Mouse (Mus musculus) heart, embryonic 10.5 days (tissue): ENCODE data around the gene Rpsa. TPM values are rescaled to one million over a fixed set of nuclear protein-coding genes. Genes with fewer than 3 reads are reported as not detected.

ENCODE experiments used
- DNase-seq: peaks from one replicate; pipeline ENCODE4 v3.0.0-alpha.2; 2017; ENCODE audit warnings: low spot score
- H3K27ac ChIP-seq: fragments of 300-500 bp; sonication (generic); 2 replicates; pipeline ENCODE4 v1.5.1; 2016; ENCODE audit warnings: mild to moderate bottlenecking
- H3K27me3 ChIP-seq: fragments of 300-500 bp; sonication (generic); 2 replicates; pipeline ENCODE4 v1.6.1; 2016; ENCODE audit warnings: mild to moderate bottlenecking; ENCODE audit not compliant: poor library complexity, insufficient read depth, severe bottlenecking
- H3K36me3 ChIP-seq: fragments of 300-500 bp; sonication (generic); 2 replicates; pipeline ENCODE4 v1.6.1; 2016; ENCODE audit warnings: mild to moderate bottlenecking, moderate library complexity
- H3K4me1 ChIP-seq: fragments of 300-500 bp; sonication (generic); 2 replicates; pipeline ENCODE4 v1.6.1; 2016; ENCODE audit warnings: mild to moderate bottlenecking
- H3K4me3 ChIP-seq: fragments of 300-500 bp; sonication (generic); 2 replicates; pipeline ENCODE4 v1.5.1; 2016; ENCODE audit warnings: mild to moderate bottlenecking, moderate library complexity
- H3K9me3 ChIP-seq: fragments of 300-500 bp; sonication (generic); 2 replicates; pipeline ENCODE4 v1.6.1; 2016; ENCODE audit warnings: mild to moderate bottlenecking, moderate library complexity
- WGBS: fragments of 180-500 bp; shearing (Covaris S2); methylation state at CpG from one replicate; pipeline ENCODE4 v1.1.7; 2016; 5-methylcytosine and 5-hydroxymethylcytosine counted together
- polyA plus RNA-seq: library from polyadenylated mRNA; unstranded; fragments of >200 nt; fragmentation: Nextera tagmentation; extraction: Ambion mirVana; gene quantifications from 2 replicates; pipeline ENCODE4 v1.2.1, GENCODE M21; 2016

Gene Rpsa
- polyA plus RNA-seq, 1 experiment from 2014 or later: 1,189 TPM

GRCm38 (mm10) chr9:120144474-120144873 is 17.0 kb downstream of the Rpsa start:
- H3K9me3 ChIP-seq: no peaks in the 10 kb centered on the region
- no peaks in the 10 kb centered on the region for H3K27me3 ChIP-seq
- no peaks in the 10 kb centered on the region for H3K36me3 ChIP-seq
- no peak overlapping the region for H3K27ac ChIP-seq
- 83% methylated on average over 13 of the region's 13 CpGs for WGBS
- no peak for DNase-seq
- no peaks in the 10 kb centered on the region for H3K4me1 ChIP-seq
- H3K4me3 ChIP-seq: no peak overlapping the region

GRCm38 (mm10) chr9:120149222-120149828 is 21.8 kb downstream of the Rpsa start, which contains the start of gene Mobp:
Mobp (plus strand) TSS chr9:120149707.
- Histone ChIP-seq H3K27me3 (no peaks in the 10 kb centered on the region; the same call in 1 of the 2 replicates), H3K9me3 (no peaks in the 10 kb centered on the region), H3K4me1 (no peaks in the 10 kb centered on the region), H3K4me3 (no peak within 1 kb of the TSS), H3K27ac (no peak within 1 kb of the TSS), H3K36me3 (no peaks in the 10 kb centered on the region)
- WGBS: 76% methylated on average over 11 of the region's 11 CpGs
- no peak for DNase-seq

GRCm38 (mm10) chr9:120151152-120151551 is 23.7 kb downstream of the Rpsa start:
- 65% methylated on average over 5 of the region's 5 CpGs for WGBS
- no peaks in the 10 kb centered on the region for H3K36me3 ChIP-seq
- H3K4me1 ChIP-seq: no peaks in the 10 kb centered on the region
- DNase-seq: no peak
- no peak overlapping the region for H3K4me3 ChIP-seq
- H3K9me3 ChIP-seq: no peaks in the 10 kb centered on the region
- H3K27ac ChIP-seq: no peak overlapping the region
- H3K27me3 ChIP-seq: no peaks in the 10 kb centered on the region; the same call in none of the 2 replicates

- no peaks in the 10 kb centered on the region for H3K4me1 ChIP-seq
- no peaks in the 10 kb centered on the region for H3K36me3 ChIP-seq
- 81% methylated on average over 12 of the region's 12 CpGs for WGBS
- no peak for DNase-seq
- H3K9me3 ChIP-seq: no peaks in the 10 kb centered on the region
- no peak overlapping the region for H3K27ac ChIP-seq
- H3K4me3 ChIP-seq: no peak overlapping the region
- no peaks in the 10 kb centered on the region; the same call in none of the 2 replicates for H3K27me3 ChIP-seq
These were observed 24.5 kb downstream of the Rpsa start for GRCm38 (mm10) chr9:120151906-120152399.

GRCm38 (mm10) chr9:120158047-120158446 is 30.6 kb downstream of the Rpsa start:
- Histone ChIP-seq H3K4me1 (no peaks in the 10 kb centered on the region), H3K27ac (no peak overlapping the region), H3K4me3 (no peak overlapping the region), H3K27me3 (no peaks in the 10 kb centered on the region; the same call in 1 of the 2 replicates), H3K9me3 (no peaks in the 10 kb centered on the region), H3K36me3 (no peaks in the 10 kb centered on the region)
- WGBS: 38% methylated on average over 4 of the region's 4 CpGs
- DNase-seq: no peak

- 86% methylated on average over 16 of the region's 16 CpGs for WGBS
- DNase-seq: no peak
- Histone ChIP-seq H3K4me1 (no peaks in the 10 kb centered on the region), H3K27me3 (peaks cover 16% of the 10 kb centered on the region; the same call in 1 of the 2 replicates), H3K36me3 (no peaks in the 10 kb centered on the region), H3K9me3 (no peaks in the 10 kb centered on the region), H3K27ac (no peak overlapping the region), H3K4me3 (no peak overlapping the region)
These were observed 36.4 kb downstream of the Rpsa start for GRCm38 (mm10) chr9:120163862-120164261.

- H3K4me3 ChIP-seq: no peak overlapping the region
- WGBS: 53% methylated on average over 11 of the region's 11 CpGs
- no peaks in the 10 kb centered on the region for H3K36me3 ChIP-seq
- H3K27me3 ChIP-seq: peaks cover 17% of the 10 kb centered on the region; the same call in 1 of the 2 replicates
- H3K9me3 ChIP-seq: no peaks in the 10 kb centered on the region
- H3K27ac ChIP-seq: no peak overlapping the region
- DNase-seq: no peak
- no peaks in the 10 kb centered on the region for H3K4me1 ChIP-seq
These were observed 40.3 kb downstream of the Rpsa start for GRCm38 (mm10) chr9:120167826-120168225.

- no peak for DNase-seq
- Histone ChIP-seq H3K9me3 (no peaks in the 10 kb centered on the region), H3K36me3 (no peaks in the 10 kb centered on the region), H3K4me3 (no peak overlapping the region), H3K4me1 (no peaks in the 10 kb centered on the region), H3K27ac (no peak overlapping the region), H3K27me3 (peaks cover 17% of the 10 kb centered on the region; the same call in 1 of the 2 replicates)
- WGBS: 41% methylated on average over 5 of the region's 5 CpGs
These were observed 43.8 kb downstream of the Rpsa start for GRCm38 (mm10) chr9:120171295-120171694.

GRCm38 (mm10) chr9:120174436-120175137 is 47.1 kb downstream of the Rpsa start:
- H3K36me3 ChIP-seq: no peaks in the 10 kb centered on the region
- WGBS: 85% methylated on average over 18 of the region's 18 CpGs
- H3K4me3 ChIP-seq: no peak overlapping the region
- H3K27me3 ChIP-seq: no peaks in the 10 kb centered on the region
- H3K9me3 ChIP-seq: no peaks in the 10 kb centered on the region
- H3K4me1 ChIP-seq: no peaks in the 10 kb centered on the region
- no peak overlapping the region for H3K27ac ChIP-seq
- DNase-seq: no peak

- H3K4me1 ChIP-seq: no peaks in the 10 kb centered on the region
- no peaks in the 10 kb centered on the region for H3K36me3 ChIP-seq
- 81% methylated on average over 10 of the region's 10 CpGs for WGBS
- H3K27me3 ChIP-seq: no peaks in the 10 kb centered on the region
- DNase-seq: no peak
- no peaks in the 10 kb centered on the region for H3K9me3 ChIP-seq
- no peak overlapping the region for H3K4me3 ChIP-seq
- H3K27ac ChIP-seq: no peak overlapping the region
These were observed 51.3 kb downstream of the Rpsa start for GRCm38 (mm10) chr9:120178813-120179212.

Other genes with a start within 250 kb of the Rpsa start
- 49.8 and 53.2 TPM in 2 replicates for gene Wdr48, start 232.8 kb upstream of the Rpsa start, polyA plus RNA-seq
- 26.5 and 26.8 TPM in 2 replicates for gene Gorasp1, start 190.1 kb upstream of the Rpsa start, polyA plus RNA-seq
- 0.28 and 0.48 TPM in 2 replicates for gene Ttc21a, start 190.1 kb upstream of the Rpsa start, polyA plus RNA-seq
- gene Csrnp1, start 143.0 kb upstream of the Rpsa start, polyA plus RNA-seq: 7.5 and 8.0 TPM in 2 replicates
- 41.1 and 90.1 TPM in 2 replicates for gene Xirp1, start 104.1 kb upstream of the Rpsa start, polyA plus RNA-seq
- 1.1 and 4.1 TPM in 2 replicates for gene Cx3cr1, start 57.8 kb upstream of the Rpsa start, polyA plus RNA-seq
- not detected in 2 replicates for gene Ccr8, start 35.6 kb upstream of the Rpsa start, polyA plus RNA-seq
- 39.8 and 42.1 TPM in 2 replicates for gene Slc25a38, start 17.3 kb upstream of the Rpsa start, polyA plus RNA-seq
- not detected in 2 replicates for gene Mobp, start 22.0 kb downstream of the Rpsa start, polyA plus RNA-seq
- gene Myrip, start 173.8 kb downstream of the Rpsa start, polyA plus RNA-seq: 0.15 and 0.21 TPM in 2 replicates